Mouse (Mus musculus) embryonic fibroblast, embryonic 13.5 days (primary cell): ENCODE measurements around the gene Grpel1.

Experiments
- CTCF ChIP-seq: IDR thresholded peaks from 2 replicates; pipeline ENCODE4 v1.5.1; 2011; ENCODE audit warnings: mild to moderate bottlenecking, control low read depth, low read length, moderate library complexity, borderline replicate concordance; ENCODE audit not compliant: insufficient read depth
- POLR2A ChIP-seq: IDR thresholded peaks from 2 replicates; pipeline ENCODE4 v1.6.1; 2011; ENCODE audit warnings: low read depth, mild to moderate bottlenecking, control low read depth, low read length, moderate library complexity

DNA sequence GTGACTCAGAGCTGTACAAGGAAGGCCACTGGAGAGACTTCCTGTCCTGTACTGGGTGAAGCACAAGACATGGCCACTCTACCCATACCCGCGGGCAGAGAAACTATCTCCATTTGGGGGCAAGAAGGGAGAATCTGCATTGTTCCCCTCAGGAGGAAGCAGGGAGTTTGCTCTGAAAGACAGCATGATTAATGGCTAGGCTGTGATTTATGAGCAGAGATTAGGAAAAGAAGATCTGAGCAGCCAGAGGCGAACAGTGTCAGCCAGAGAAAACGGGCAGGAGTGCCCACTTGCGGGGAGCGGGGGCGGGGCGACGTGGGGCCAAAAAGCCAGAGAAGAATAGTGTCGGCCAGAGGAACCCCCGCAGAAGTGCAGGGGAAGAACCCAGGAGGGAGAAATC, 37.0 kb upstream of the Grpel1 start:
- TF ChIP-seq CTCF, result no peak
- no peak for TF ChIP-seq POLR2A
